Mouse (Mus musculus): ENCODE measurements at regions not wholly inside any gene's neighbourhood (a gene's known extent, or its start where the extent isn't known, plus 50 kb on each side); places are given as distances from the start of the nearest gene placed in this dataset.

DNA sequence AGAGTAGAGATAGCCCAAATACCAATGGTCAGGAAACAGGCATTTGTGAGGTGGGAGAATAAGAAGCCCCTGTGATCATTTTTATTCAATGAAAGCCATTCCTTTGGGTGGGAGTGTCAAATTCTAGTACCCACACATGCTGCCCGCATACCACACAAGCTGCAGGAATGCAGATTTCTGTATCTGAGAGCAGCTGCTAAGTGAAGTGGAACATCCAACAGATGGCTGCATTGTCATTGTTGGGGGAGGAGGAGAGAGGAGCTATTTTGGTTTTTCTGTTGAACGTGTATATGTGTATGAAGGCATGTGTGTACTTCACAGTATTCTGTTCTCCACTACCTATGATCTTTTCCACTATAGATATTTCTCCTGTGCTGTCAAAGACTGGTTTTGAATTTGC, 392.3 kb upstream of the Mef2c start:
- peak; percentile 56 for DNase-seq (ENCODE audit: low spot score)

DNA sequence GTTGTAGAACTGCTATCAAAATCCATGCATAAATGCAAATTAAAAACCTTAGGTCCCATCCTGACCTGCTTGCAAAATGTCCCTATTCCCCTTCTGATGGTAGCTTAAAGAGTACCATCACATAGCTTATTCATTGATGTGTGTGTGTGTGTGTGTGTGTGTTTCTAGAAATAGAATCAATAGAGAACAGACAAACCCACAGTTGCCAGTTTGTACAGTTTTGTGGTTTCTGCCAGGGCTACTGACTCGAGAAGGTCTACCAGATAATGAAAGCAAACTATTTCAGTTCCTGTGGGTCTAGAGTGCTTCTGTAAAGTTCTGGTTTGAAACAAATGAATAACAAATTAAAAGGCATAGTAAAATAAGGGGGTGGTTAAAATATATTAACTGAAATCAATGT, 391.5 kb upstream of the Mef2c start:
- no peak for DNase-seq (ENCODE audit: low spot score)

DNA sequence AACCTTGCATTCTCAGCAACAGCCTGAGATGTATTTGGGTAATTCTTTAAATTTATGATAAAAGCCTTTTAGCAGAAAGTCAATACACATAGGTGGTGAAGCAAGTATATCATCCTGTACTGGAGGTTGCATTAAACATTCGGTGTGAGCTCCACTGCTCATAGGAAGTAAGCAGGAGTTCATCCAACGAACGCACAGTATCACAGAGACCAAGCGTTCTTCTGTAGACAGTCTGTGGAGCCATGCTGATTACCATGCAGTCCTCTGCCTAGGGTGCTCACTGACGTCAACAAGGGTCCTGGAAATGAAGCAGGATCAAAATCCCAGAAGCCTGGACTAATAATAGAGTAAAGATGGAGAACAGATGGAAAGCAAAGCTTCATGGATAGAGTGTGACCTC, 391.1 kb upstream of the Mef2c start:
- DNase-seq (ENCODE audit: low spot score), result no peak

DNA sequence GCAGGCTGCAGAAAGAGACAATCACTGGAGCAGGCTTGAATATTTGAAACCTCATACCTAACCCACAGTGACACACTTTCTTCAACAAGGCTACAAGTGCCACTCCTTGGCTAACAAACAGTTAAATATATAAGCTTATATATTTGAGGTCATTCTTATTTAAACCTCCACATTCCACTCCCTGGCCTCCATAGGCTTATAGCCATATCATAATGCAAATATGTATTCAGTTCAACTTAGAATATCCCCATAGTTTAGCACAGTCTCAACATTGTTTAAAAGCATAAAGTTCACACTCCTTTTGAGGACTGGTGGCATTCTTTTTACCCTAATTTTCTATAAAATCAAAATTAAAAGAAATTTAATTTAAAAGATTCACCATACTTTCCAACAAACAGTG, 390.0 kb upstream of the Mef2c start:
- DNase-seq (ENCODE audit: low spot score), result no peak

DNA sequence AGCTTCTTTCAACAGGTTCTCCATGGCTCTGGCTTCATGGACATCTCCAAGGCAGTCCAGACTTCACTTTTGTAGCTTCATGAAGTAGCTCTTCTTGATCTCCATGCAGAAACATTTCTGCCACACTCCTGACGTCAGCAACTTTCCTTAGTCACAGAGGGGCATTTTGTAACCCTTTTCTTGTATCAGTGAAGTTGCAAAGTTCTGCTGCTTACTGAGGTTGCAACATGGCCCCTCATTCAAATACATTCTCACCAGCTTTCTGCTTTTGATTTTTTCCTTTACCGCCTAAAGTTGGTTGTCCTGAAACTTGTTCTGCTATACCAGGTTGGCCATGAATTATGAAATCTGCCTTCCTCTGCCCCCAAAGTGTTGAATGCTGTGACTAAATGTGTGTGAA, 389.4 kb upstream of the Mef2c start:
- DNase-seq (ENCODE audit: low spot score), result no peak

DNA sequence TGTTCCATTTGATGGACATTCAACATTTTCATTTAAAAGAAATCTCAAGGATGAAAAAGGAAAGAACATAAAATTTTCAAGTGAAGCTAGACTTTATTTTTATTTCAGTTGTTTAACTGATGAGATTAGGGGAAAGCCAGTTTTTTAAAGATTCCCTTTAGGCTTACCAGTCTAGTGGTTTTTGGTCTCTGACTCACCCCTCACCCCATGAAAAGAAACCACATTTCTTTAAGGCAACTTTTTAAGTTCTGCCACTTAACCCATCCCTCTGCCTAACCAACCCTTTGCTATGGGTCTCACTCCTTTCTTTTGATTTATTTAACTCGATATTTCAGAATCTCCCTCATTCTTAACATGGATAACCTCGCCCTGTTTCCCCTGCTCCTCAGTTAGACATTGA, 388.1 kb upstream of the Mef2c start:
- DNase-seq (ENCODE audit: low spot score), result no peak

DNA sequence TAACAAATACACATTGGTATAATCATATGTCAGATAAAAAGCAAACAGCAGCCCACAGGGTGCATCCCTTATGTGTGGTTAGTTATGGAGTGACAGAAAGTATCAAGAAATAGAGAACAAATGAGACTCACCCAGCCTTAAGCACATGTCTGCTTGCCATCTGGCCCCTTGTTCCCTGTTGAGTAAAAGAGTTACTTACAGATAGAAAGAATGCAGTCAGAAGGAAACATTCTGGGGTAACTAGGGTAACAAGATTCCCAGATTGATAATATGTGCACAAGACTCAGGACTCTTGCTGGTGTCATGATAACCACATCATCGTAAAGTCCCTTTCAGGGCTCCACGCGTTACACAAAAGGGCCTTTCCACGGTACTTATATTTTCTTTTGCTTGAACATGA, 383.5 kb upstream of the Mef2c start:
- no peak for DNase-seq (ENCODE audit: low spot score)

DNA sequence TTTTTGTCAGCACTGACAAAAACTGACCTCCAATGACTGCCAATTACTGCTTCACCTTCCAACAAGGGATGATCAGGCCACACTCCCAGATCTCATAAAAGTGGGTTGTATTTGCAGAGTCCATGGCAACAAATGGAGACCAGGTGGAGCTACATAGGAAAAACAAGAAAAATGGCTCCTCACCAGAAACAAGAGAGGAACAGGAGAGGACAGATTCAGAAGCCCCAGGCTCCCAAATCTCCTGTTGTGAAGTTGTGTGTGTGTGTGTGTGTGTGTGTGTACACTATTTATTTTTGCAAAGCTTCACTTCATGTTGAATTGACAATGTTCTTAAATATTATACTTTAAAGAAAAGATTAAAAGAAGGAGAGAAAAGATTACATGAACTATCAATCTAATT, 380.2 kb upstream of the Mef2c start:
- no peak for DNase-seq (ENCODE audit: low spot score)

DNA sequence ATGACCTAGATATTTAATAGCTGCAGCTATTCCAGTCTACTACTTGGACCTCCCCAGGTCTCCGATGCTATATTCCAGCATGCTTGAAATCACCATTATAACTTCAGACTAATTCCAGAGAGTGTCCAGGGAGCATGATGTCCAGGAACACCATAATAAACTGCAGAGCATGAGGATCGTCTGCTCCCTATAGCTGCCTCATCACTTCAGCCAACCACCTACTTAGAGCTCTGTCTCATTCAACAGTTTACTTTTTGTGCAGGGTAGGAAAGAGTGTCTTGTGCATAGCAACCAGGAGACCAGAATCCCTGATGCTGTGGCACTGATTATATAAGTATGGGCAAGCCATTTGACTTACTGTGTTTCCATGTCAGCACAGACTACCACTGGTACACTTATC, 379.2 kb upstream of the Mef2c start:
- DNase-seq (ENCODE audit: low spot score), result no peak

DNA sequence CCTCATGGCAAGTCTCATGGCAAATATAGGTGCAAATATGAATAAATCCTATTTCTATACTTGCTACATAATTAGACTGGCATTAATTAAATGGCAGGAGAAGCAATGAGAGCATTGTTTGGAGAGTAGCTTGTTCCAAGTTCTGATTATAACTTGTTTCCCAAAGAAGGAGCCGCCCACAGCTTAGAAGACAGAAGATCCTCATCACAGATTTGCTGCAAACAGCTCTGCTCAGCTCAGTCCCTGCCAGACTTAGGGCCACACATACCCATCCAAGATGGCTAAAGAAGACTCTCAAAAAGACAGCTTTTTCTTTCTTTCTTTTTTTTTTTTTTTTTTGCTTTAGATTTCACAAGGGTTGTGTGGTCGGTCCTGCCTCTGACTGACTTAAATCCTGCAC, 377.4 kb upstream of the Mef2c start:
- DNase-seq (ENCODE audit: low spot score), result peak; percentile 31

DNA sequence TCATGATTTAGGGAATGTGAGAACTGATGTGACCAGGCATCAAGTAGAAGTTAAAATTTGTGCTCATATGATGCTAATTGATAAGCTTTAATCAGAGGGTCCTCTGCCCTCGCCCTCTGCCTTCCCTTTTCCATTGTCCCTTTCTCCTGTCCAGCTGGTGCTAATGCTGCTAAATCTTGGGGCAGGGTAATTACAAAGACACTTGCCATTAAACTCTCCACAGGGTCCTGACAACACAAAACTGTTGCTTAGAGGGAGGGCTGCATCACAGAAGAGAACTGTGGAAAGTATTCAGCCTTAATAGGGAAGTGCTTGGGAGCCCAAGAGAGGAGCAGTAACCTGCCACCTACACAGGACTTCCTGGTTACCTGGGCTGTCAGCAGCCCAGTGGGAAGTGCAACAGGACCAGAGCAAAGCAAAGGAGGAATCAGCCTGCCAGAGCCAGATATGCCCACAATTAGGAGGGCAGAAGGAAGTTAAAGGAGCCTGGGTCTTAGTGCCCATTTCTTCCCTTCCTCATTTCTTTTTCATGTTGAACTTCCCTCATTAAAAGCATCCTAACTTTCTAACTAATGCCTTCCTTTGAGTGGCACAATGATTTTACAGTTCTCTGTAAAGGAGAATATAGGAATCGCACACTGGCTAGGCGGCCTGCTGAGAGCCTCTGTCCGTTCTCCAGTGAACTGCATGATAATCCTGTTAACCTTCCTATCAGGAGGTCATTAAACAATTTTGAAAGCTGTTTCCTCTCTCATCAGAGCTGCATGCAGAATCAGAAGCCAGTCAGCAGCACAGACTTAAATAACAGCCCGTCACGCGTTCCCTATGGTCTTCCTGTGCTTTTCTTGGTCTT, 372.5 kb upstream of the Mef2c start:
- no peak for DNase-seq (ENCODE audit: low spot score)

DNA sequence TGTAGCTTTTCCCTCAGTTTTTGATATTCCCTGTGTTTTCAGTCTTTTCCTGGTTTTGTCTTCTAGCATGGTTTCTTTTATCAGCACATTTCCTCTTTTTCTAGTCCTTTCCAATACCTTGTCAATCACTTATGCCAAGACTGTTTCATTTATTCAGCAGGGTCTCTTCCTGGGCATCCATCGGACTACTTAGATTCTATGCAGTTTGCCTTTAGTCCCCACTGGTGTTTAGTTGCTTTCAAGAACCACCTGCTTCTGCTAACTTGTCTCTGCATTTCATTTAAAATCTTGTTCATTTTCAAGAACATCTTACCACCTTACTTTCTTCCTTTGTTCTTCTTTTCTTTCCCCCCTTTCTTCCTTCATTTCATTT, 371.9 kb upstream of the Mef2c start:
- no peak for DNase-seq (ENCODE audit: low spot score)

DNA sequence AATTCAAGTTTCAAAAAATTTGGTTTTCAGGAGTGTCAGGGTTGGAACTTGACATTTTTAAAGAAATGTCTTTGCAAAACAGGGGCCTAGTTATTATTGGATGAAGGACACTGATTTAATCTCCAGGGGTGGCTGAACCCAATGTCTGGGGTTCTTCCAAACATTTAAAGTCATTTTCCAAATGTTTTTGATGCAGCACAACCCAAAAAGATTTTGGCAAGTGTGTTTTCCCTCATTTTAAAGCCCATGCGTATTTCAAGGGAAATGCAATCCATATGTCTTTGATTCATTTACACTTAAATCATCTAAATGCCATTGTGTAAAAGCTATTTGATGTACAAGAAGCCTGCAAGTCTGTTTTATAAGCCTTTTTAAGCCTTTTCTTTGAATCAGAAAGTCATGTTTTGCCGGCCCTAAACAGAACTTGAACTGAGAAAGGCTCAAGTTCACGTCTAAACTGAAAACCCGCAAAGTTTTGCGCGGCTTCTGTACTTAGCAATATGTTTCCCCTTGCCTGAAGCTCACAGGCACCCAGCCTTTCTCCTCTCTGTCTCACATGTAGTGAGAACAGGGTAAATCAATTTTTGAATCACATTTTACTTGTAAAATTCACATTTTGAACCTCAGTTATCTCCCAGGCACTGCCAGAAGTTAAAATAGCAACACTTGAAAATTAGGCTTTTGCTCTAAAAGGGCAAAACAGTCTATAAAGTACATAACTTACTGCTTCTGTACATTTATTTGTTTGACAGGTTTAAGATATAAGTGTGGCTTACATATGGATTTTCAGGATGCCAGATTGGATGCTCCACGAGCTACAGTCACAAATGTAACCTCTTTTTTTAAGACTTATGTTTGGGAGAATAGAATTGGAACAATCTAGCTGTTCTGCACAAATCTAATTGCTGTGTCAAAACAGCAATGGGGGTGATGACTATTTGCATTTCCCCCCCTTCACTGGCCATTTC, 370.9 kb upstream of the Mef2c start:
- DNase-seq (ENCODE audit: low spot score), result no peak

DNA sequence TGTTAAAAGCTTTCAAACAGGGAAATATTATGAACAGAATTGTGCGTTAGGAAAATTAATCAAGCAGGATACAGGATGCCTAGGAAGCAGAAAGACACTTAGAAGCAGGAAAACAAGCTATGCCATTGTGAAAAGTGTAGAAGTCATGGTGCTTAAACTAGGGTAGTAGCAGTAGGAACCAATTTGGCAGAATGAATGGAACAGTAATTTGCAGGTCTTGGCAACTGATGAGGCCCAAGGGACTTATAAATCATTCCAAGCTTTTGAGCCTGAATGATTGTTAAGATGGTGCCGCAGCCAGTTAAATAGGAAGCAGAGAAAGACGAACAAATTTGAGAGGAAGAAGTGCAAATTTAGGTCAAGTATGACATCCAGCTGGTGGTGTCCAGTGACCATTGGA, 360.5 kb upstream of the Mef2c start:
- no peak for DNase-seq (ENCODE audit: low spot score)

DNA sequence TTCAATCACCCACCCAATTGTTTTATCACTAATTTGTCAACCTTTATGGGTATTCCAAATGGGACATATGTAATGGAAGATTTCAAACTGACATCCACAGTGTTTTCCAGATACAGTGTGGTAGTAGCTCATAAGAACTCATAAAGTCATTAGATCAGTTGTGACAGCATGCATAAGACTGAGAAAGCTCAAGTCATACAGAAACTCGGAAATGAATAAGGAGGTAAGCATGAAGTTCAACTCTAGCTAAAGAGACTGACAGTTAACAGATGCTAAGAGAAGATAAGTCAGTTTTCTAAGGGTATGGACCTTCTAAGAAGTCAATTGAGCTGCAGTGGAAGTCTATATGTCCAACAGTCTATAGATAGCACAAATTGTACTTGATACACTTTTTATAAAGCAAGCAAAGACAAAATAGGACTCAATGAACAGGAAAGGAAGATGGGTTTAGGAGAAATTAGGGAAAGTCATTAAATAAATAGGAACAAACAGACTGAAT, 349.2 kb upstream of the Mef2c start:
- DNase-seq (ENCODE audit: low spot score), result no peak

DNA sequence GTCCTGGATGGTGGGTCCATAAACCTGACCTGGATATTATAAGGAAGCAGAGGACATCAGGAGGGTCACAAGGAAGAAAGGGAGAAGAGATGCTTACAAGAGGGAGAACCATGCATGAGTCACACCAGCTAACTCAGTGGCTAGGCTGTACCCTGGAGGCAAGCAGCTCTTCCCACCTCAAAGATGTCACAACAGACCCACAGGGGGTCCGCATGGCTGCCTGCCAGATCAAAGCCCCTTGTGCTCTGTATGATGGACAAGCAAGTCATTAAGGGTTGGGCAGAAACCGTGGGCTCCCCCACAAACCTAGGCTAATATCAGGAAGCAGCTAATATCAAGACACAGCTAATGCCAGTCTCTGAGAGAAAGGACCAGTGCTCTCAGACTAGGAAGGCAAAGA, 343.9 kb upstream of the Mef2c start:
- DNase-seq (ENCODE audit: low spot score), result no peak

DNA sequence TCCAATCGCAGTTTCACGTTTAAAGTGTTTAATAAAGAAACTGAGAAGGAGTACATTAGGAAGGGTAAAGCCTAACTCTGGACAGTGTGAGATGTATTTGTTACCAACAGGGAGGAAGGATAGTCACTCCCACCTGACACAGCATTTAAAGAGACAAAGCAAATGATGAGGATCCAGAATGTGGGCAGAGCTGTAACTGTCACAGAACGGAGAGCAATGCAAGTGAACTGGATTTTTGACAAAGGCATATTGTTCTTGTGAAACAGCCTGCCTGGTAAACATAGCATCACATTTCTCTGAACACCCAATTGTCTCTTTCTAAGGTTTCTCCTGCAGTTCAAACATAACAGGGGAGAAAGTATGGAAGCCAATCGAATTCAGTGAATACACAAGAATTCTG, 341.1 kb upstream of the Mef2c start:
- no peak for DNase-seq (ENCODE audit: low spot score)

DNA sequence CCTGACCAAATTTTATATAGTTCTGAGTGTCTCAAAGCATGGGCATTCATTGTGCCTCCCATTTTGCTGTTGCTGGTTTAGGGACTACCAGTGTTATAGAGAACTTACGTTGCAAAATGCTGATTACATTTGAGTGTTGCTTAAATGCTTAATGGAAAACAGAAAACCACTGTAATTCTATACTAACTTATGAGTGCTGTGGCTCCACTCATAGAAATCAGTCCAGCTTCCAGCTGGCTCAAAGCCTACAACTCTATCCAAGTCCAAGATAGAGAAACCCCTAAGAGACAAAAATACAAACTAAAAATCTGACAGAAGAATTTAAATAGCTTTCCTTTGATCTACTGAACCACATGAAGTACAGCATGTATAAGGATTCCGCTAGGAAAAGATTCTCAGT, 328.7 kb upstream of the Mef2c start:
- no peak for DNase-seq (ENCODE audit: low spot score)

DNA sequence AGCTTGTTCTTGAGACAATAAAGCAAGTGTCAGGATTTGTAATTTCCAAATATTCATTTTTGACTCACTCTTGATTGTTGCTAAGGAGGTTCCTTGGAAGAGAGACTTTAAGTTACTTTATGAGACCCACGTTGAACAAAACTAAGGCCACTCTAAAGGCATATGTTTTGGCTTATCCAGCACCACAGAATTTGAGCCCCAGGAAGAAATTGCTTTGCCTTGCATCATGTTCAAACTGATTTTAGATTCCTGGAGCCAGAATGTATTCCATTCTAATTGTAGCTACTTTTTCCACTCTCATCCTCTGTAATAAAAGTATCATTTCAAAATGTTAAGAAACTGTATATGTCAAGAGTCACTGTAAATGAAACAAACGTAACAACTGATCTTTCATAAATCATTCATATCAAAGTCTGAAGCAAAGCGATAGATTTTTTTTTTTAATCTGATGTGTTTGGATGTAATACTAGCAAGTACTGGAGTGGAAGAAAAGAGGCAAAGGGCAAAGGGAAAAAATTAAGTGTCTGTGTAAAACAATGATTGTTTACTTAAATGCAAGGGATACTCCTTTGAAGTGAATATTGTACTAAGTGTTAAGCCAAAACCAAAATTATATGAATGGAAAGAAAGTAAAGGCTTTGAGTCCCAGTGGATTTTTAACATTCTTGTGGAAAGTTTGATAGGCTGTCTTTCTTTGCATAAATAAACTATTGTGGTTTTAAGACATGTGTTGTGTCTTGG, 301.7 kb upstream of the Mef2c start:
- DNase-seq (ENCODE audit: low spot score), result no peak

DNA sequence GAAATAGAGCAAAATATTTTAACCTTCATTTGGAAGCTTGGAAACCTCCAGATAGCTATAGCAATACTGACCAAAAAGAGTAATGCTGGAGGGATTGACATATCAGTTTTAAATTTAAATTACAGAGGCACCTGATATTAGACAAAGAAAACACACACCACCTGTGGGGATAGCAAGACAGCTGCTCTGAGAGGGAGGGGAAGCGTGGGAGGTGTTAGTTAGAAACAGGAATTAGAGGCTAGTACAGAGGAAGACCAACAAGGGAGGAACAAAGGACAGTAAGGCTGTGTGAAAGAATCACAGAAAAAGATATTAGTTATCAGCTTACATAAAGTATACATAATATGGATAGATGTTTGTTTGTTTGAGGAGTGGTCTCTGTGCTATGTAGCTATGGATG, 297.2 kb upstream of the Mef2c start:
- DNase-seq (ENCODE audit: low spot score), result no peak

DNA sequence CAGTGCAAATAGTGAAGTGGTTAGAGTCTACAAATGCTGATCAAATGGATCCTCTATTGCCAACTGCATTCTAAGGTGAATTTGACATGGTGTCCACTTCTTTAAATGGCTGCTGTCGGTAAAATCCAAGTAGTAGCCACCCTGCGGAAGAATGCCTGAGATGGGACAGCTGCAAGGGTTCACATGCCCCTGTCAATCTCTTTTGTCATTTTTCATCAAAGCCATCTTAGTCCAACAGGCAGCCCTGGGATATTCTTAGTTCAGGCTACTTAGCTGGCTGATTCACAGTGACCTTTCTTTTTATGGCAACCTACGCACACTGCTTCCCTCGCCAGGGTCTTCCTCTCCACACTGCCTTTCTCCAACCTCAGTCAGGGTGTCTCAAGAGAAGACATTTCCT, 296.3 kb upstream of the Mef2c start:
- no peak for DNase-seq (ENCODE audit: low spot score)

DNA sequence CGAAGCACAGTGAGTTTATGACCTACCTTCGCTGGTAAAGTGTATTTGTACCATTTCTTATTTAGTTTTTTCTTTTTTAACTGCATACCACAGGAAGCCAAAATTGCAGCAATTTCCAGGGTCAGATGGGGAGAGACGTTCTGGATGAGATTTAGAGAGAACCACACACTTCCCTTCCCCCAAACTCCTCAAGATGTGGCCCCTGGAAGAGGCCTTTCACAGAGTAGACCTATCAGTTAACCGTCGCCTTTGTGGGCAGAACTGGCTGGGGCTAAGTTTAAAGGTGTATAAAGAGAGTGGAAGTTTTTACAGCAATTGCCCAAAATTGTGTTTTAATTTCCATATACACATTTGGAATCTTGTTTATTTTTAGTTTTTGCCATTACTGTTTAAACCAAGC, 295.7 kb upstream of the Mef2c start:
- no peak for DNase-seq (ENCODE audit: low spot score)
